Mouse (Mus musculus): ENCODE measurements around the gene Rab1a.

DNA sequence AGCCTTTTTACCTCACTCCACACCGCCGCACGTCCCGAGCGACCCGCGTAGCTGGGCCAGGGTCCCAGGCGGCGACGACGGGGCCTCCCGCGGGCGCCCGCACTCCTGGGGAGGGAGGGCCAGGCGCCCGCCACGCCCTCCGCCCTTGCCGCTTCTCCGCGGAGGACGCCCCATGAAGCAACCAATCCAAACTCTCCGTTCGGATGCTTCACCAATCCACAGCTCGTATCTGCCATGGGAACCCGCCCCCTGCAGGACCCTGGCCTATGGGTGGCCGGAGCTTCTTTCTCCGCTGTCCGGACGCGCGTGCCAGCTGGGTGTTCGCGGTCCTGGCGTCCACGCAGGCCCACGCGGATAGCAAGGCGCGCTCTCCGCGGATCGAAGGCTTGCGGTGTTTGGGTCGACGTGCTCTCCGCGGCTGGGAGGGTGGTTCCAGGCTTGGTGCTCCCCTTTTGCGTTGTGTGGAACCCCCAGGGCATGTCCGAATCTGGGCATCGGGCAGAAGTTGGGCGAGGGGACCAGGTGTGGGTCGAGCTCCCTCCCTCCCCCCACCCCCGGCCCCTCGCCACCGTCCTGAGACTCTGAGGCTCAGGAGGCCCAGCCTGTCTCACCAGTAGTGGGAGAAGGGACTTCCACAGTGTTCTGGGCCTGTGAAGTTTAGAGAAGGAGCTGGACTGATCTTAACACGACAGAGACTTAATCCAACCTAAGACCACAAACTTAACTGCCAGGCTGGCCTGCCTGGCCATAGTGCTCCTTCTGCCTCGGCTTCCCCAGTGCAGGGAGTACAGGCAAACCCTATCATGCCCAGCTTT lies 48.3 kb downstream of the Rab1a start, which contains the start of gene Cep68:
- TF ChIP-seq CTCF (conservative IDR thresholded peaks at IDR 0.05; ENCODE audit: low read length) (no peak), POU5F1 (IDR thresholded peaks at IDR 0.05; ENCODE audit: borderline replicate concordance, low read length) (no peak), NANOG (IDR thresholded peaks at IDR 0.05; ENCODE audit: borderline replicate concordance, low read length) (no peak)
